Mouse (Mus musculus) brain, adult 2 months (tissue): ENCODE results near the gene Fopnl.

Experiments used
- DNase-seq: peaks from one replicate; pipeline ENCODE4 v3.0.0; 2011; ENCODE audit warnings: low read depth, low spot score

The Fopnl gene

GRCm38 (mm10) chr16:14316884-14317876, at the start of gene Fopnl:
Gene Fopnl (minus strand): TSS chr16:14317405.
- peak; percentile 99 for DNase-seq

GRCm38 (mm10) chr16:14366017-14366416, 48.8 kb upstream of the Fopnl start:
- DNase-seq, result no peak

- DNase-seq, result no peak
Measured at GRCm38 (mm10) chr16:14365457-14365856, 48.3 kb upstream of the Fopnl start.

- DNase-seq, result no peak
Measured at GRCm38 (mm10) chr16:14364066-14364465, 46.9 kb upstream of the Fopnl start.

DNA sequence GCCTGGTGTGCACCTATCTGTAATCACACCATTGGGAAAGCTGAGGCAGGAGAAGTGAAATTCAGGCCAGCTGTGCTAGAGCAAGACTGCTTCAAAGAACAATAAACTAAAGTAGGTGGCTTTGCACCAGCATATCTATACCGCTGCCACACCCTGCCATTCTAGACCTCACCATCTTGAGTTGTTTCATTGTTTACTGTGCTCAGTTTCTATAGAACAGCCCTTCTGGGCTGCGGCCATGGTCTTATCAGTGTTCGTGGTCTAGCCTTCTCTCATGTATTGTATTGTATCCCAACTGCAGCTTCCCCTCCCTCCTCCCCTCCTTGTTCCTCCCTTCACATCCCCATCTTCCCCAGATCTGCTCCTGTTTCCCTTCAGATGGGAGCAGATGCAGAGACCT, 46.3 kb upstream of the Fopnl start:
- no peak for DNase-seq

DNA sequence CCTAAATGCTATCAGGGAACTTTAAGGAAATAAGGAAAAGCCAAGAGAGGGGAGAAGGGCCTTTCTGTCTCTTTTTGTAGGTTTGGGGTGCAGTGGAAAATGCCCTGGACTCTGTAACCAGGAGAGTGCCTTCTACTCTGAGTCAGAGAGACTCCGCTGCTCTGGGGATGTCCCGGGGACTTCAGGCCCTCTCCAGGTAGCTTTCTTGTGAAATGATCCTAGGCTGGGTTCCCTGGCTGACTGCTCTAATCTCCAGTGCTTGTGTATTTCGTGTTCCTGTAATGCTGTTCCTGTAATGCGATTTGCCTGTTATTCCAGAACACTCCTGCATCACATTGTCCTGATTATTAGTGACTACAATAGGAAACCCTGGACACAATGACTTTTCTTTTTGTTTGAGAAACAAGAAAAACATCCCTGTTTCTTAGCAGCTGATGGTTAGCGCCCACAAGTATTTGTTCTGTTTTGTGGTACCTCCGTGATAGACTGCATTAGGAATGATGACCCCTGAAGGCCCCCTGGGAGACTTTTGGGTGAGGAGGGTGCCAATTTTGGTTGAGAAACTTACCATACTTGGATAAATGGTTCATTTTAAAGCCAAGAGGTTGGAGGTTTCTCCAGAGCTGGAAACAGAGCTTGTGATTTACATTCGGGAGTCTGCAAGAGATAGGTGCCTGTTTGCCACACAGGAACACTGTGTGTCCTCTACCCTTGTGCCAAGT, 45.1 kb upstream of the Fopnl start:
- peak; percentile 45 for DNase-seq

GRCm38 (mm10) chr16:14361362-14362098, 44.3 kb upstream of the Fopnl start, which contains the start of gene Abcc1:
Gene Abcc1 (plus strand): TSS chr16:14361558.
- DNase-seq, result peak; percentile 92

DNA sequence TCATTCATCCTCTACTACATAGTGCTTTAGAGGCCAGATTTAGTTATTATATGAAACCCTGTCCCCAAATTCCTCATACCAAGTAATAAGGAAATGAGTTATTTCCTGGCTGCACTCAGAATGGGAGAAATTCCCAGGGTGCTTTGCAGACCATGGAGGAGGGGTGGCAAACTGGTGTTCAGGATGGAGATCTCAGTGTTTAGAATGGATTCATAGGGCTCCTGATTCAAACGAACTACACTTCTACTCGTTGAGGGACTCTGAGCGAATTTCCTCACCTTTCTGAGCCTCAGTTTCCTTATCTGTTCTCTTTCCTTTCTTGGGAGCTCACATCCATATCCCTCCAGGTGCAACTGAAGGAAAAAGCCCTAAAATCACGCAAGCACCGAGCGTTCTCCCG, 43.7 kb upstream of the Fopnl start:
- peak; percentile 76 for DNase-seq

GRCm38 (mm10) chr16:14358531-14358930, 41.3 kb upstream of the Fopnl start:
- no peak for DNase-seq

DNA sequence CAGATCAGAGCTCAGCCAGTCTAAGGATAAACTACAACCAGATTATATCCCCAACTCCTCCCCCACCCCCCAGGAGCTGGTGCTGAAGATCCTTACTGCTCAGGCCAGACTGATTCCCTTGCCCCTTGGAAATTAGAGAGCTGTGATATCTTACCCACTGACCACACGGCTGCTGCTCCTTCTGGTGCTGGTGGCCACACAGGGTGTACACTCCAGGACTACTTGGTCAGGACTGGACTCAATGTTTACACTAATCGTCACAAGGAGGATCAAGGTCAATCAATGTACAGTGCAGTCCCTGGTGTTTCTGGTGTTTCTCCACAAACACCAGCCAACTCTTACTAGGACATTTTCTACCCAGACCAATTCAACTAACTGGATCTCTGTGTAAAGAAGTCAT, 40.7 kb upstream of the Fopnl start:
- DNase-seq, result no peak

DNA sequence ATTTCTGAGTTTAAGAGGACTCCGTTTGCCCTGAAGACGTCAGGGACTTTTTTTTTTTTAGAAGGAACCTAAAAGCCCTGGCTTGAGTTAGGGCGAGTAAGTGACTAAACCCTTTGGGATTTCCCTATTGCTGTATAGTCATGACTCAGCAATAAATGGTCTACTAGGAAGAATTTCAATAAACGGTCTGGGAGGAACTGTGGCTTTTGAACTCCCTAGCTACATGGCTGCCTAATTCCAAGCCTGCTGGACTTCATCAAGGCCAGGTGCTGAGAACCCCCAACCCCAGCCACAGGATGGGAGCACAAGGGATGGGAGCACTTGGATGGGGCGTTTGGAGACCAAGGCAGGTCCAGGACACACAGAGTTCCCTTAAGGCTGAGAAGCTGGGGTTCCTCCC, 35.5 kb upstream of the Fopnl start:
- DNase-seq, result no peak

- no peak for DNase-seq
Measured at GRCm38 (mm10) chr16:14352234-14352633, 35.0 kb upstream of the Fopnl start.

GRCm38 (mm10) chr16:14351571-14351970, 34.4 kb upstream of the Fopnl start:
- DNase-seq, result no peak

GRCm38 (mm10) chr16:14344967-14345366, 27.8 kb upstream of the Fopnl start:
- no peak for DNase-seq

GRCm38 (mm10) chr16:14328156-14328555, 11.0 kb upstream of the Fopnl start:
- DNase-seq, result peak; percentile 33

DNA sequence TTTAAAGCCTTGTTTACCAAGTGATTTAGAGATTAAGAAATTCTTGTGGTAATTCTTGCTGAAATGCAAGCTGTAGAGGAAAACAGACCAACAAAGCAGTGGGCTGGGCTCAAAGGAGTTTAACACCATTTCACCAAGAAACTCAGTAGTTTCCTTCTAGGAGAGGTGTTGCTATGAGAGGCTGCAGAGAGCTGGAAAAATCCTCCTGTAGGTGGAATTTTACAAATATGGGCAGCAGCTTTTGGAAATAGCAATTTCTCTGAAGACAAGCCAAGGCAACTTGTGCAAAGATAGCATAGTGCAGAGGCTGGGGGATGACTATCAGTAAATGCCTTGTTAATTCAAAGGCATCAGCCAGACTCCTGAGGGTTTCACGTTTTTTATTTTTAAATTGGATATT, 3.3 kb upstream of the Fopnl start:
- peak; percentile 68 for DNase-seq

DNA sequence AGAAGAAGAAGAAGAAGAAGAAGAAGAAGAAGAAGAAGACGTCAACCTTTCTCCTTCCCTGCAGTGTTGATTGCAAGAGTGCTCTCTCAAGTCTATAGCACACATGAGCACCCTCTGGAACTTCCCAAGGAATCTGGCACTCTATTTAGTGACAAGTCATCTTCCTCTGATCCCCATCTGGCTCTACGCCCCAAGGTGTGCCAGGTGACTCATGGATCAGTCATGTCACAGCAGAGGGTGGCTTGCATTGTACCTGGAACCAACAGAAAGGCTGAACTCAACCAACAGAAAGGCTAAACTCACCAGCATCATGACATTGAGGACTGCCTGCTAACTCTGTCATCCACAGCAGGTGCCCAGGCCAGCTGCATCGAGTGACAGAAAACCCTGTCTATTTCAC, 2.5 kb upstream of the Fopnl start:
- no peak for DNase-seq

GRCm38 (mm10) chr16:14312914-14313313, 4.3 kb downstream of the Fopnl start:
- DNase-seq, result no peak

GRCm38 (mm10) chr16:14311371-14311770, 5.8 kb downstream of the Fopnl start:
- DNase-seq, result peak; percentile 75

- no peak for DNase-seq
Measured at GRCm38 (mm10) chr16:14309833-14310232, 7.4 kb downstream of the Fopnl start.

DNA sequence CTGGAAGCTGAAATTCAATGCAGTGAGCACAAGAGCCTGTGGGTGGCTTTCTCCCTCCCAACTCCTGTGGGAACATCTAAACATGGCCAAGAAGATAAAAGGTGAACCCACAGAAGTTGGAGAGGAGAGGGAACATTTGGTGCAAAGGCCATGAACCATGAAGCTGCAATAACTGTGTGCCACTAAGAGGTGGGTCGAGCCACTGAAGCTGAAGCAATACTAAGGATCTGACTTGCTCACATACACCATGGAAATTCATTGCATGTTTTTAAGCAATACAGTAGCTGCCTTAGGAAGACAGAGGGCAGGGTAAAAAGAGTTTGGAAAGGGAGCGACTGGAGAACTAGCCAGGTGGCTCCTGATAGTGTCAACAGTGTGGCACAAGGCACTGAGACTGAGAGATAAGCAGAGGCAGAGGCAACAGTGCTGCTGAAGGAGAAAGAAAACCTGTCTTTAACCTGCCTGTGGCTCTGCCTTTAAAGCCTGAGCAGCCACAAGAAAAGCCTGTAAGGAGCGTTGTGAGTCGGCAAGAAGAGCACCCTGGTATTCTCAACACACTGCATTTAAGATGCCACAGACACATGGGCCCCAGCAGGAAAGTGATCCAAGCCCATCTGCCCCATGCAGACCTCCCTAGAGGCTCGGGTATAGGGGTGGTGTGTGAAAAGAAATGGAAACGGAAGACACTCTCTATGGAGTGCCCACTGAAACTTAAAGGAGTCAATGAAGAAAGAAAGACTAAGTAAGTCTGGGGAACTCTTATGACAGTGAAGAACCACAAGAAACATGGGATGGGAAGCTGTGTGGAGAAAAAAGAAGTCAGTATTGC, 8.7 kb downstream of the Fopnl start:
- no peak for DNase-seq
